Mouse (Mus musculus) adrenal gland, adult 2 months (tissue): ENCODE data around the gene Ilf2. TPM values are rescaled to one million over a fixed set of nuclear protein-coding genes. Genes with fewer than 3 reads are reported as not detected.

Source experiments
- polyA plus RNA-seq: library from polyadenylated mRNA; depleted of rRNA; stranded (reverse); fragments of >200 nt; gene quantifications from 2 replicates; pipeline ENCODE4 v1.2.3, GENCODE M21; 2012; rRNA removed
- total RNA-seq, 2 experiments: library from RNA; stranded (reverse); gene quantifications; 2 replicates each; pipeline ENCODE4 v1.2.3; 2021

Ilf2 gene
- total and polyA plus RNA-seq, 3 experiments = 10.2 to 54.4 (median 52.3) TPM

Other genes with a start within 250 kb of the Ilf2 start
- 10 to 100 TPM; 57.9 to 69.1 TPM for gene Jtb, start 244.5 kb upstream of the Ilf2 start, total RNA-seq
- 182 and 198 TPM in 2 replicates for gene Jtb, start 244.5 kb upstream of the Ilf2 start, polyA plus RNA-seq
- 1 to 10 TPM in 1 of 2 experiments, under 1 TPM in 1; 0.61 to 1.2 TPM for gene Creb3l4, start 232.6 kb upstream of the Ilf2 start, total RNA-seq
- gene Creb3l4, start 232.6 kb upstream of the Ilf2 start, polyA plus RNA-seq = 0.28 and 0.61 TPM in 2 replicates
- gene Slc39a1, start 228.0 kb upstream of the Ilf2 start, total RNA-seq = 100 to 1,000 TPM; 124 to 160 TPM
- gene Slc39a1, start 228.0 kb upstream of the Ilf2 start, polyA plus RNA-seq = 93.2 and 105 TPM in 2 replicates
- 10 to 100 TPM; 41.5 to 46.5 TPM for gene Crtc2, start 222.0 kb upstream of the Ilf2 start, total RNA-seq
- 60.1 and 74.9 TPM in 2 replicates for gene Crtc2, start 222.0 kb upstream of the Ilf2 start, polyA plus RNA-seq
- gene Dennd4b, start 210.9 kb upstream of the Ilf2 start, total RNA-seq = 1 to 10 TPM; 7.8 to 7.9 TPM
- 27.9 and 28.6 TPM in 2 replicates for gene Dennd4b, start 210.9 kb upstream of the Ilf2 start, polyA plus RNA-seq
- gene Gatad2b, start 182.9 kb upstream of the Ilf2 start, total RNA-seq = 10 to 100 TPM; 54.8 to 72.5 TPM
- gene Gatad2b, start 182.9 kb upstream of the Ilf2 start, polyA plus RNA-seq = 15.0 and 20.1 TPM in 2 replicates
- 100 to 1,000 TPM in 1 of 2 experiments, 10 to 100 TPM in 1; 66.9 to 196 TPM for gene Slc27a3, start 86.2 kb upstream of the Ilf2 start, total RNA-seq
- gene Slc27a3, start 86.2 kb upstream of the Ilf2 start, polyA plus RNA-seq = 384 and 508 TPM in 2 replicates
- 10 to 100 TPM; 81.0 to 90.6 TPM for gene Ints3, start 42.5 kb upstream of the Ilf2 start, total RNA-seq
- gene Ints3, start 42.5 kb upstream of the Ilf2 start, polyA plus RNA-seq = 32.2 and 40.2 TPM in 2 replicates
- gene Npr1, start 10.3 kb upstream of the Ilf2 start, total RNA-seq = 100 to 1,000 TPM; 193 to 290 TPM
- gene Npr1, start 10.3 kb upstream of the Ilf2 start, polyA plus RNA-seq = 367 and 435 TPM in 2 replicates
- gene Snapin, start 14.9 kb downstream of the Ilf2 start, total RNA-seq = 10 to 100 TPM; 72.1 to 73.8 TPM
- 23.8 and 32.5 TPM in 2 replicates for gene Snapin, start 14.9 kb downstream of the Ilf2 start, polyA plus RNA-seq
- gene Chtop, start 33.4 kb downstream of the Ilf2 start, total RNA-seq = 100 to 1,000 TPM; 105 to 110 TPM
- 34.5 and 37.2 TPM in 2 replicates for gene Chtop, start 33.4 kb downstream of the Ilf2 start, polyA plus RNA-seq
- 100 to 1,000 TPM; 199 to 282 TPM for gene S100a1, start 38.3 kb downstream of the Ilf2 start, total RNA-seq
- 81.4 and 98.2 TPM in 2 replicates for gene S100a1, start 38.3 kb downstream of the Ilf2 start, polyA plus RNA-seq
- gene S100a13, start 38.3 kb downstream of the Ilf2 start, total RNA-seq = 10 to 100 TPM; 28.5 to 51.2 TPM
- 19.7 and 26.7 TPM in 2 replicates for gene S100a13, start 38.3 kb downstream of the Ilf2 start, polyA plus RNA-seq
- under 1 TPM in 1 of 2 experiments, not detected in 1; 0.31 TPM for gene S100a14, start 50.7 kb downstream of the Ilf2 start, total RNA-seq
- not detected in 2 replicates for gene S100a14, start 50.7 kb downstream of the Ilf2 start, polyA plus RNA-seq
- gene S100a16, start 61.1 kb downstream of the Ilf2 start, total RNA-seq = 10 to 100 TPM; 63.5 to 70.4 TPM
- 84.6 and 86.1 TPM in 2 replicates for gene S100a16, start 61.1 kb downstream of the Ilf2 start, polyA plus RNA-seq
- gene S100a3, start 84.5 kb downstream of the Ilf2 start, total RNA-seq = under 1 TPM in 1 of 2 experiments, not detected in 1; 0.66 TPM
- 0.46 TPM in 1 of 2 replicates, not detected in the other for gene S100a3, start 84.5 kb downstream of the Ilf2 start, polyA plus RNA-seq
- gene S100a2, start 114.1 kb downstream of the Ilf2 start, total RNA-seq = not detected
- gene S100a2, start 114.1 kb downstream of the Ilf2 start, polyA plus RNA-seq = not detected in 2 replicates
- not detected for gene Gm42674, start 125.8 kb downstream of the Ilf2 start, total RNA-seq
- not detected in 2 replicates for gene Gm42674, start 125.8 kb downstream of the Ilf2 start, polyA plus RNA-seq
- 10 to 100 TPM in 1 of 2 experiments, 1 to 10 TPM in 1; 3.1 to 20.7 TPM for gene S100a4, start 127.6 kb downstream of the Ilf2 start, total RNA-seq
- gene S100a4, start 127.6 kb downstream of the Ilf2 start, polyA plus RNA-seq = 0.88 and 1.0 TPM in 2 replicates
- gene S100a5, start 132.4 kb downstream of the Ilf2 start, total RNA-seq = not detected
- gene S100a5, start 132.4 kb downstream of the Ilf2 start, polyA plus RNA-seq = not detected in 2 replicates
- 100 to 1,000 TPM in 1 of 2 experiments, 10 to 100 TPM in 1; 29.3 to 101 TPM for gene S100a6, start 136.8 kb downstream of the Ilf2 start, total RNA-seq
- gene S100a6, start 136.8 kb downstream of the Ilf2 start, polyA plus RNA-seq = 43.4 and 55.2 TPM in 2 replicates
- gene S100a7a, start 177.9 kb downstream of the Ilf2 start, total RNA-seq = under 1 TPM; 0.43 to 0.45 TPM
- 0.12 and 0.21 TPM in 2 replicates for gene S100a7a, start 177.9 kb downstream of the Ilf2 start, polyA plus RNA-seq
- gene S100a8, start 192.9 kb downstream of the Ilf2 start, total RNA-seq = 1 to 10 TPM; 3.2 to 3.6 TPM
- gene S100a8, start 192.9 kb downstream of the Ilf2 start, polyA plus RNA-seq = not detected in 2 replicates
- 1 to 10 TPM; 2.7 to 3.9 TPM for gene S100a9, start 219.6 kb downstream of the Ilf2 start, total RNA-seq
- not detected in 2 replicates for gene S100a9, start 219.6 kb downstream of the Ilf2 start, polyA plus RNA-seq